Mouse (Mus musculus) ES-E14 (cell line): ENCODE measurements at regions not wholly inside any gene's neighbourhood (a gene's known extent, or its start where the extent isn't known, plus 50 kb on each side); places are given as distances from the start of the nearest gene placed in this dataset.

Experiments used
- CHD2 ChIP-seq: IDR thresholded peaks from 2 replicates; pipeline ENCODE4 v1.6.1; 2014; ENCODE audit warnings: mild to moderate bottlenecking, low read depth, low read length, inconsistent platforms
- MAFK ChIP-seq: IDR thresholded peaks from 2 replicates; pipeline ENCODE4 v1.6.1; 2014; ENCODE audit warnings: mild to moderate bottlenecking, low read depth, low read length, inconsistent platforms; ENCODE audit not compliant: insufficient read depth

DNA sequence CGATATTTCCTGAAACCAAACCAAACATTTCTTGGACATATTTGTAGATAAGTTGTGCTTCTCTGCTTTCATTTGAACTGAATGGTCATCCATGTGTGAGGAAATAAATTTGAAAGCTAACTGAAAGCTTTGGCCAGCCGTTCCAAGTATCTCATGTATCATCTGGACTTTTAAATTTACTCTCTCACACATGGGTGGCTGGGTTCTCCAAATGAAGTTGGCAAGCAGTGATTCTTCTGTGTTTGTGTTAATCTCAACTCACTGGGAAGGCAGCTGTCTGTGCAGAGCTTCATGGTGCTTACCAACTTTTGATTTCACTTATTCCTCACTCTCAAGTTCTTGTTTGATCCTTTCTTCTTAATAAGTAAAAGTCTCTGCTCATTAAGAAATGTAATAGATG is 317.3 kb downstream of the Otol1 start:
- TF ChIP-seq CHD2 (no peak), MAFK (no peak)
